Mouse (Mus musculus) heart, embryonic 16.5 days (tissue): Measurements from ENCODE around the gene Far2. TPM values are rescaled to one million over a fixed set of nuclear protein-coding genes. Genes with fewer than 3 reads are reported as not detected.

Experiments
- ATAC-seq: fragments of 200-750 bp; cut with Nextera tagmentation; replicated peaks from 2 replicates; pipeline ENCODE4 v1.8.0; 2017; ENCODE audit warnings: moderate number of reproducible peaks; ENCODE audit not compliant: insufficient read depth, low FRiP score; ENCODE audit errors: extremely low read depth
- H3K27ac ChIP-seq: fragments of 300-500 bp; sonication (generic); 2 replicates; pipeline ENCODE4 v1.5.1; 2014; ENCODE audit warnings: mild to moderate bottlenecking, low read length, control low read depth, moderate library complexity
- H3K27me3 ChIP-seq: fragments of 300-500 bp; sonication (generic); 2 replicates; pipeline ENCODE4 v1.6.1; 2014; ENCODE audit warnings: low read length, mixed read lengths; ENCODE audit not compliant: control insufficient read depth, insufficient read depth
- H3K36me3 ChIP-seq: fragments of 300-500 bp; sonication (generic); 2 replicates; pipeline ENCODE4 v1.6.1; 2014; ENCODE audit not compliant: control insufficient read depth, insufficient read depth
- H3K4me1 ChIP-seq: fragments of 300-500 bp; sonication (generic); 2 replicates; pipeline ENCODE4 v1.6.1; 2014; ENCODE audit warnings: low read length, mixed read lengths; ENCODE audit not compliant: control insufficient read depth, insufficient read depth
- H3K4me2 ChIP-seq: fragments of 300-500 bp; sonication (generic); 2 replicates; pipeline ENCODE4 v1.6.1; 2014; ENCODE audit warnings: low read depth, mild to moderate bottlenecking, control low read depth, low read length
- H3K4me3 ChIP-seq: fragments of 300-500 bp; sonication (generic); 2 replicates; pipeline ENCODE4 v1.5.1; 2014; ENCODE audit warnings: mild to moderate bottlenecking, control low read depth, low read length
- H3K9ac ChIP-seq: fragments of 300-500 bp; sonication (generic); 2 replicates; pipeline ENCODE4 v1.6.1; 2014; ENCODE audit warnings: low read length, control low read depth
- H3K9me3 ChIP-seq: fragments of 300-500 bp; sonication (generic); replicated peaks from 2 replicates; pipeline ENCODE4 v1.6.1; 2016; ENCODE audit warnings: low read length; ENCODE audit not compliant: control insufficient read depth
- whole genome bisulfite sequencing: fragments of 180-500 bp; shearing (Covaris S2); extraction: QIAGEN DNeasy Blood & Tissue Kit; methylation state at CpG from one replicate; pipeline ENCODE4 v1.1.7; 2014; 5-methylcytosine and 5-hydroxymethylcytosine counted together
- polyA plus RNA-seq: library from polyadenylated mRNA; unstranded; fragments of >200 nt; fragmentation: Nextera tagmentation; extraction: Ambion mirVana; gene quantifications from 2 replicates; pipeline ENCODE4 v1.2.1, GENCODE M21; 2015

Far2 gene
- polyA plus RNA-seq, result 1.1 and 1.3 TPM in 2 replicates

DNA sequence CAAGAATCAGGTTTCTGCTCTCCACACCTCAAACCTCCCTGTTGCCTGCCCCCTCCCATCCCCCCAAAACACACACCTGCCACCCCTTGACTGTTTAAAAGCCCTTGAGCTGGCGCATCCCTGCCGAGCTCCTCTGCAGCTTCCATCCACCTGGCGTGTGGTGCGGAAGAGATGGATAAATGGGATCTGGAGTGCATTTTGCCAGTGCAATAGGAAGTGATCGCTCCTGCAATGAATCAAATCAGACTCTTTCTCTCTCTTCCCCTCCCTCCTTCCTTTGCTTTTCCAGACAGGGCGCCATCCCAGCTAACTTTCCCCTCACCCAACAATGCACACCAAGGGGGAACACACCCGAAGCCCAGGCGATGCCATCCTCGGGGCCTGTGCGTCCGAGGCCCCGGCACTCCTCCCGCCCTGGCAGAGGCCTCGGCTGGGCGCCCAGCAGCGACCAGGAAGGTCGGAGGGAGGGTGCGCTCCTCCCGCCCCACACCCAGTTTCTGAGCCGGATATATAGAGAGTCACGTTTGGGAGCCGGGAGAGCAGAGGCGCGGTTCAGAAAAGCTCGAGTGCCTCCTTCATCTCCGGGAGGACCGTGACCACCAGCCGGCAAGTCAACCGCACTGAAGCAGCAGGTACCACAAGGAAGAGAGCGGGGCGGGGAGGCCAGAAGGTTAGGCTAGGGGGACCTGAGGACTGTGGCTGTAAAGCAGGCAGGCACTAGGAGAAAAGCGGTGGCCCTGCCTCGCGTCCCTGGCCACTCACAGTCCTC is at the start of gene Far2:
TSS of gene Far2 (plus strand) at position 379 of the 769 bp plus-strand sequence.
- ATAC-seq, result no peak

DNA sequence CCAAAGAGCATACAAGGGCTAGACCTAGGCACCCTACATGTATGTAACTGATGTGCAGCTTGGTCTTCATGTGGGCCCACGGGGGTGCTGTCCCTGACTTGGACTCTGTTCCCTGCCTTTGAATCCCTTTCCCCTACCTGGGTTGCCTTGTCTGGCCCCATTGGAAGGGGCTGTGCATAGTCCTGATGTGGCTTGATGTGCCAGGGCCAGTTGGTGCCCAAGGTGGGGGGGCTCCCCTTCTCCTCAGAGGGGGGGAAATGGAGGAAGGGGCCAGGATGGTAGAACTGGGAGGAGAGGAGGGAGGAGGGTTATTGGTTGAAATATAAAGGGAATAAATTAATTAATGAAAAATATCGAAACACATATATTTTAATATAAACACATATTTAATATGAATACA is 46.6 kb upstream of the Far2 start:
- no peak overlapping the region for H3K4me2 ChIP-seq
- H3K4me1 ChIP-seq, result no peaks in the 10 kb centered on the region
- 87% methylated on average over 2 of the region's 2 CpGs for WGBS
- H3K27ac ChIP-seq, result no peak overlapping the region
- no peaks in the 10 kb centered on the region for H3K27me3 ChIP-seq
- no peaks in the 10 kb centered on the region for H3K36me3 ChIP-seq
- no peak overlapping the region for H3K4me3 ChIP-seq
- no peak for ATAC-seq
- no peaks in the 10 kb centered on the region for H3K9me3 ChIP-seq
- no peak overlapping the region for H3K9ac ChIP-seq

More for the DNA sequence above, at the start of gene Far2:
- Histone ChIP-seq H3K9ac (peak within 1 kb of the TSS; percentile 55), H3K27ac (no peak within 1 kb of the TSS), H3K4me2 (peak within 1 kb of the TSS; percentile 70), H3K4me3 (peak within 1 kb of the TSS; percentile 46), H3K4me1 (no peaks in the 10 kb centered on the region), H3K36me3 (no peaks in the 10 kb centered on the region), H3K9me3 (no peaks in the 10 kb centered on the region), H3K27me3 (no peaks in the 10 kb centered on the region; the same call in none of the 2 replicates)
- 4% methylated on average over 34 of the region's 34 CpGs for WGBS

DNA sequence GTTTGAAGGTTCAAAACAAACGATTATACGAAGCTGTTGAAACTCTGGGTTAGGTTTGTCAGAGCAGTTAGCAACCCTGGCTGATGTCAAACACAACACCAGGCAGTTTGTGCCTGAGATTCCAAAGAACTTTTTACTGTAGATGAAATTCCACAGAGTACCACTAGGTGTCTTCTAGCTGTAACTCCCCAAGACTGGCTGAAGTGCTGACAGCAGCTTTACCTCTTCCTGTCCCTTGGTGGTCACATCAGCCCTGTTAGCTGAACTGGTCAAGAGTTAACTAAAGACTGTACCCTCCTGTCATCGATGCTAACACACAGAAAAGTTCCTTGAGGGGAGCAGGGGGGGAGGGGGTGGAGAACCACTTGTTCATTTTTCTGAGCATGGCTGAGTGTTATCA is 46.0 kb upstream of the Far2 start:
- no peaks in the 10 kb centered on the region for H3K36me3 ChIP-seq
- H3K9ac ChIP-seq, result no peak overlapping the region
- 26% methylated on average over 3 of the region's 3 CpGs for WGBS
- H3K27me3 ChIP-seq, result no peaks in the 10 kb centered on the region
- H3K27ac ChIP-seq, result no peak overlapping the region
- no peak overlapping the region for H3K4me2 ChIP-seq
- no peaks in the 10 kb centered on the region for H3K4me1 ChIP-seq
- H3K9me3 ChIP-seq, result no peaks in the 10 kb centered on the region
- H3K4me3 ChIP-seq, result no peak overlapping the region
- ATAC-seq, result no peak

DNA sequence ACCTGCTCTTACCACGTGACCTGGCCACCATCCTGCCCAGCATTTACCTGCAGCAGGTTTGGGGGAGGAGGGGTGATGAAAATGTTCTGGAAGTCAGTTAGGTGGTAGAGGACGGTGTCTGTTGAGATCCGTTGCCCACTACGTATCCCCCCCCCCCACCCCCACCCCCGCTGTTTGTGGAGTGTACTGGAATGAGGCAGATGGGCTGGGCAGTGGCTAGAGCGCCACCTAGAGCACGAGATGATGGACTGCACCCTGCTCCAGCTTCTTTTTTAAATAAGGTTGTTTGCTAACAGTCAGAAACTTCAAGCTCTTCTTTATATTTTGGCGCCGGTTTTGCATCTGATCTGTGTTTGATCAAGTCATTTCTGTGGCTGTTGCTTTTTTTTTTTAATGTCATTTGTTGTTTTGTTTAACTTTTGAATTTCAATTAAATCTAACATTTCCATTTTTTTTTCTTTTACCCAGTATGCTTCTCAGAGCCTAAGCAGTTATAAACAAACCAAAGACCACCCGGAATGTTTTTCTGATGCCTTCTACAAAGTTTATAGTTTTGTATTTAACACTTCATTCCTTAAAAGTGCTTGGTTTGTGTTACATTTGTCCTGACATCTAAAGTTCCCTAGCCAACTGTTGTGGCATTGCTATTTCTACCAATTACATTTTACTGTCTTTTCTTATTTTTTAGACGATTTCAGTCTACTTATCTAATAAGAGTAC is 40.8 kb upstream of the Far2 start:
- H3K36me3 ChIP-seq, result no peaks in the 10 kb centered on the region
- no peak overlapping the region for H3K9ac ChIP-seq
- no peak overlapping the region for H3K4me3 ChIP-seq
- no peaks in the 10 kb centered on the region for H3K9me3 ChIP-seq
- no peak overlapping the region for H3K27ac ChIP-seq
- no peaks in the 10 kb centered on the region for H3K27me3 ChIP-seq
- ATAC-seq, result no peak
- H3K4me2 ChIP-seq, result no peak overlapping the region
- H3K4me1 ChIP-seq, result no peaks in the 10 kb centered on the region
- WGBS, result 60% methylated on average over 11 of the region's 11 CpGs

GRCm38 (mm10) chr6:148040759-148041158 is 6.3 kb upstream of the Far2 start:
- H3K4me1 ChIP-seq, result no peaks in the 10 kb centered on the region
- H3K4me2 ChIP-seq, result no peak overlapping the region
- no peak overlapping the region for H3K9ac ChIP-seq
- no peak for ATAC-seq
- H3K4me3 ChIP-seq, result no peak overlapping the region
- 74% methylated on average over 1 of the region's 1 CpGs for WGBS
- no peaks in the 10 kb centered on the region for H3K27me3 ChIP-seq
- H3K36me3 ChIP-seq, result no peaks in the 10 kb centered on the region
- no peaks in the 10 kb centered on the region for H3K9me3 ChIP-seq
- H3K27ac ChIP-seq, result no peak overlapping the region

DNA sequence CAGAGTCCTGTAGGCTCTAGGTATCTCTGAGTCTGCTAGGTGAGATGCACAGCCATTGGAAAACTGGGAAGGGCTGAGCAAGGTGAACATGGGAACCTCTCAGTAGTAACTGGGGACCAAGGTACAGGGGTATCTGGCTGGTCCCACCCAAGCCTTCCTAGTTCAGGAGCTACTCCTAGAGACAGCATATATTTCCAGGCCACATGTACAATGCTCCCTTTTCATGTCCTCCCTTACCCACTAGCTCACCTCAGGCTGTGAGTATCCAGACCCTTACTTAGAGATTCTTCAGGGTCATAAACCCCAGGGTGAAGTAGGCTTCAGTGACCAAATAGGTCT is 560 bp downstream of the Far2 start:
- Histone ChIP-seq H3K27me3 (no peaks in the 10 kb centered on the region; the same call in none of the 2 replicates), H3K9me3 (no peaks in the 10 kb centered on the region), H3K36me3 (no peaks in the 10 kb centered on the region), H3K27ac (no peak overlapping the region), H3K4me3 (no peak overlapping the region; the same call in 1 of the 2 replicates), H3K9ac (no peak overlapping the region; the same call in 1 of the 2 replicates), H3K4me1 (no peaks in the 10 kb centered on the region), H3K4me2 (peak overlapping the region; percentile 70)
- ATAC-seq, result no peak

DNA sequence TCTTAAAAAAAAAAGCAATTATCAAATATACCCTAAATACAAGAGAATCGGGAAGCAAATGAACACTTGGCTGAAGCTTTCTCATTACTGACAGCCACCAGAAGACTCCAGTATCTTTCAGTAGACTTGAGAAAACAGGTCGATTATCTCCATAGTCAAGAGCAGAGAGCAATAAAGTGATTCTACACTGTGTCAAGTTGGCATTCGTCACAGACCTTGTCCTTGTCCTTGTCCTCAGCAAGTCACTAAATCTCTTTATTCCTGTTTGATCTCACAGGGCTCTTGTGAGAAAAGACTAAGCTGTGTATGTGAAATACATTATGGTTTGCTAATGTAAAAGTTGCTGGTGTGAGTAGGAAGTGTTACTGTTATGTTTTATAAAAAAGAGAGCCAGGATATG is 16.1 kb downstream of the Far2 start:
- H3K27ac ChIP-seq, result no peak overlapping the region
- ATAC-seq, result no peak
- H3K36me3 ChIP-seq, result no peaks in the 10 kb centered on the region
- H3K9ac ChIP-seq, result no peak overlapping the region
- H3K9me3 ChIP-seq, result no peaks in the 10 kb centered on the region
- H3K4me2 ChIP-seq, result no peak overlapping the region
- H3K4me3 ChIP-seq, result no peak overlapping the region
- no peaks in the 10 kb centered on the region; the same call in 1 of the 2 replicates for H3K4me1 ChIP-seq
- H3K27me3 ChIP-seq, result no peaks in the 10 kb centered on the region
- 73% methylated on average over 3 of the region's 3 CpGs for WGBS

- WGBS, result 55% methylated on average over 5 of the region's 5 CpGs
- Histone ChIP-seq H3K27me3 (no peaks in the 10 kb centered on the region), H3K36me3 (no peaks in the 10 kb centered on the region), H3K27ac (no peak overlapping the region), H3K4me3 (no peak overlapping the region), H3K9ac (no peak overlapping the region), H3K4me2 (no peak overlapping the region), H3K9me3 (no peaks in the 10 kb centered on the region), H3K4me1 (no peaks in the 10 kb centered on the region; the same call in 1 of the 2 replicates)
- no peak for ATAC-seq
These were observed 19.2 kb downstream of the Far2 start for GRCm38 (mm10) chr6:148066267-148066666.

DNA sequence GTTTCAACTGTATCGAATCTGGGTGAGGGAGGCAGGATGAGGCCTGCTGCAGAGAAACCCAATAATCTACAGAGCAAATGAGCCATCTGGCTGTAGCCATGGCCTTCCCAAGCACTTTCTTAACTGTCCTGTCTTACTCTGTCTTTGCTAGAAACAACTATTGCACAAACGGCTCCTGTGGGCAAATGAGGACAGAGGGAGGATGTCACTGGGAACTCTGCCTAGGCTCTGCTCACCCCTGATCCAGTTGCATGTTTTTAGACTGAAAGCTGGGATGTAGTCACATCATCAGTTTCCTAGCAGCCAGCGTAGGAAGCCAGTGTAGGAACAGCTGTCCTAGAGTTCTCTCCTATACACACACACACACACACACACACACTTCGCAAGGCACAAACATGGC is 21.7 kb downstream of the Far2 start:
- H3K27ac ChIP-seq, result no peak overlapping the region
- no peak overlapping the region for H3K9ac ChIP-seq
- H3K27me3 ChIP-seq, result no peaks in the 10 kb centered on the region
- 93% methylated on average over 4 of the region's 4 CpGs for WGBS
- H3K9me3 ChIP-seq, result no peaks in the 10 kb centered on the region
- H3K4me3 ChIP-seq, result no peak overlapping the region
- H3K4me2 ChIP-seq, result no peak overlapping the region
- H3K36me3 ChIP-seq, result no peaks in the 10 kb centered on the region
- H3K4me1 ChIP-seq, result no peaks in the 10 kb centered on the region; the same call in 1 of the 2 replicates
- no peak for ATAC-seq
